9 mouse cellular contexts compared by ENCODE assay signal in genomic region chr3:37937381-37938283, GRCm38 (mm10).
DNase-seq lines count a peak whose midpoint lies in the region; ATAC-seq and TF ChIP-seq lines count a peak whose summit lies in the region.
"Had no signal": no experiment of that assay in that cellular context is flagged by ENCODE, and none has a peak within 500 bp of the region (broad histone marks: within the 10 kb centered on the region; RNA-seq: fewer than 3 reads in every experiment).

No protein-coding gene starts in this region.

- ATAC-seq in heart, embryonic 12.5 days (ENCODE audit: insufficient number of reproducible peaks, low FRiP score) = no peak
- ATAC-seq in erythroid progenitor cell, adult 5-6 weeks (replicated peaks; ENCODE audit: low FRiP score, poor library complexity, severe bottlenecking) = no peak

- no peak overlapping the region for H3K4me2 ChIP-seq in heart, embryonic 12.5 days

- peaks cover 35% of the 10 kb centered on the region for H3K4me1 ChIP-seq in heart, embryonic 12.5 days (replicated peaks)

- H3K9me3 ChIP-seq in heart, embryonic 12.5 days (replicated peaks) = no peaks in the 10 kb centered on the region
- H3K9me3 ChIP-seq: megakaryocyte, embryonic 14.5 days had no signal

- no peak for TF ChIP-seq CTCF in gastrocnemius, adult 2 months (IDR thresholded peaks at IDR 0.05)

- H3K36me3 ChIP-seq in heart, embryonic 12.5 days = no peaks in the 10 kb centered on the region

- intact Hi-C loops in gastrocnemius, adult 2 months (cut with DNase I) = no loop called here

- no peak overlapping the region for H3K4me3 ChIP-seq in gastrocnemius, adult 2 months
- no peak overlapping the region for H3K4me3 ChIP-seq in heart, embryonic 12.5 days
- H3K4me3 ChIP-seq: megakaryocyte, embryonic 14.5 days had no signal

- no peaks in the 10 kb centered on the region; the same call in 1 of the 2 replicates for H3K27me3 ChIP-seq in heart, embryonic 12.5 days (replicated peaks)

- H3K27ac ChIP-seq in gastrocnemius, adult 2 months = peak overlapping the region; percentile 83
- H3K27ac ChIP-seq in heart, embryonic 12.5 days (ENCODE audit: poor library complexity, severe bottlenecking) = peak overlapping the region; percentile 38

- WGBS in heart, embryonic 12.5 days = 43% methylated on average over 11 of the region's 11 CpGs

- peak; percentile 42 for DNase-seq in gastrocnemius, adult 2 months
- no peak for DNase-seq in gastrocnemius, postnatal 10 days
- DNase-seq in Muller cell, postnatal 12 days (ENCODE audit: inconsistent ontology term) = peak; percentile 53
- peak; percentile 78 for DNase-seq in kidney, postnatal 10 days
- DNase-seq in B cell, adult 2 months = no peak
- DNase-seq in adrenal gland, postnatal 14 days = no peak

- no peak overlapping the region for H3K9ac ChIP-seq in heart, embryonic 12.5 days

Comparison
In these comparisons a context has a peak if more than half of its experiments do, and no peak if none do; other contexts are left out.
1. DNase-seq: peak in gastrocnemius, adult 2 months (single experiment), Muller cell, postnatal 12 days (single experiment) and kidney, postnatal 10 days (single experiment); none in gastrocnemius, postnatal 10 days (single experiment), B cell, adult 2 months (0 of 2) and adrenal gland, postnatal 14 days (single experiment).